Mouse (Mus musculus) midbrain, embryonic 15.5 days (tissue): ENCODE measurements around the gene Dis3. TPM values are rescaled to one million over a fixed set of nuclear protein-coding genes. Genes with fewer than 3 reads are reported as not detected.
"Not testable (repeated sequence)": the region's sequence is repeated elsewhere in the genome, so short reads cannot be mapped to it uniquely, and the experiment has no call there.

Experiments
- ATAC-seq: fragments of 200-750 bp; cut with Nextera tagmentation; replicated peaks from 2 replicates; pipeline ENCODE4 v1.8.0; 2017; ENCODE audit warnings: moderate TSS enrichment
- H3K27ac ChIP-seq: fragments of 300-500 bp; sonication (generic); 2 replicates; pipeline ENCODE4 v1.5.1; 2015; ENCODE audit warnings: mild to moderate bottlenecking, inconsistent platforms
- H3K27me3 ChIP-seq: fragments of 300-500 bp; sonication (generic); replicated peaks from 2 replicates; pipeline ENCODE4 v1.6.1; 2015; ENCODE audit warnings: inconsistent platforms
- H3K36me3 ChIP-seq: fragments of 300-500 bp; sonication (generic); replicated peaks from 2 replicates; pipeline ENCODE4 v1.6.1; 2015; ENCODE audit warnings: inconsistent platforms
- H3K4me1 ChIP-seq: fragments of 300-500 bp; sonication (generic); 2 replicates; pipeline ENCODE4 v1.6.1; 2015; ENCODE audit warnings: inconsistent platforms
- H3K4me2 ChIP-seq: fragments of 300-500 bp; sonication (generic); 2 replicates; pipeline ENCODE4 v1.6.1; 2015; ENCODE audit warnings: inconsistent platforms, mild to moderate bottlenecking, moderate library complexity
- H3K4me3 ChIP-seq: fragments of 300-500 bp; sonication (generic); 2 replicates; pipeline ENCODE4 v1.5.1; 2015; ENCODE audit warnings: mild to moderate bottlenecking, inconsistent platforms
- H3K9ac ChIP-seq: fragments of 300-500 bp; sonication (generic); 2 replicates; pipeline ENCODE4 v1.6.1; 2015; ENCODE audit warnings: mild to moderate bottlenecking, inconsistent platforms
- H3K9me3 ChIP-seq: fragments of 300-500 bp; sonication (generic); 2 replicates; pipeline ENCODE4 v1.6.1; 2016; ENCODE audit warnings: inconsistent platforms
- WGBS: fragments of 180-500 bp; shearing (Covaris S2); methylation state at CpG from one replicate; pipeline ENCODE4 v1.1.7; 2015; ENCODE audit warnings: mixed read lengths; 5-methylcytosine and 5-hydroxymethylcytosine counted together
- polyA plus RNA-seq: library from polyadenylated mRNA; unstranded; fragments of >200 nt; fragmentation: Nextera tagmentation; extraction: Ambion mirVana; gene quantifications from 2 replicates; pipeline ENCODE4 v1.2.1, GENCODE M21; 2015

Dis3 gene
- polyA plus RNA-seq, 1 experiment from 2014 or later: 20.8 TPM

GRCm38 (mm10) chr14:99046782-99047181 lies 52.8 kb downstream of the Dis3 start:
- peak overlapping the region; percentile 81; the same call in 1 of the 2 replicates for H3K27ac ChIP-seq
- peak overlapping the region; percentile 91 for H3K4me2 ChIP-seq
- H3K4me3 ChIP-seq: peak overlapping the region; percentile 97
- peak; percentile 29; the same call in 1 of the 2 replicates for ATAC-seq
- H3K36me3 ChIP-seq: no peaks in the 10 kb centered on the region
- peak overlapping the region; percentile 93 for H3K9ac ChIP-seq
- WGBS: under 1% methylated on average over 15 of the region's 15 CpGs
- no peaks in the 10 kb centered on the region for H3K27me3 ChIP-seq
- no peaks in the 10 kb centered on the region for H3K9me3 ChIP-seq
- peaks cover 24% of the 10 kb centered on the region for H3K4me1 ChIP-seq

- Histone ChIP-seq H3K9me3 (no peaks in the 10 kb centered on the region), H3K4me2 (peak within 1 kb of the TSS; percentile 91), H3K27ac (peak within 1 kb of the TSS; percentile 81), H3K4me1 (peaks cover 25% of the 10 kb centered on the region), H3K27me3 (no peaks in the 10 kb centered on the region), H3K9ac (peak within 1 kb of the TSS; percentile 93), H3K4me3 (peak within 1 kb of the TSS; percentile 97), H3K36me3 (no peaks in the 10 kb centered on the region)
- under 1% methylated on average over 78 of the region's 81 CpGs for WGBS
- peak; percentile 98 for ATAC-seq
Measured at GRCm38 (mm10) chr14:99046031-99046781, 53.4 kb downstream of the Dis3 start, which contains the start of the genes Mzt1 and Bora. TSS of gene Mzt1 (minus strand) at chr14:99046134. TSS of gene Bora (plus strand) at chr14:99046222.

- peak overlapping the region; percentile 91 for H3K4me2 ChIP-seq
- peak overlapping the region; percentile 93 for H3K9ac ChIP-seq
- H3K9me3 ChIP-seq: no peaks in the 10 kb centered on the region
- H3K4me1 ChIP-seq: peaks cover 27% of the 10 kb centered on the region
- no peaks in the 10 kb centered on the region for H3K27me3 ChIP-seq
- ATAC-seq: peak; percentile 46
- WGBS: under 1% methylated on average over 66 of the region's 70 CpGs
- peak overlapping the region; percentile 97 for H3K4me3 ChIP-seq
- no peaks in the 10 kb centered on the region for H3K36me3 ChIP-seq
- peak overlapping the region; percentile 81 for H3K27ac ChIP-seq
Measured at GRCm38 (mm10) chr14:99045378-99046030, 54.1 kb downstream of the Dis3 start.

GRCm38 (mm10) chr14:99044718-99045117 lies 54.9 kb downstream of the Dis3 start:
- H3K27me3 ChIP-seq: no peaks in the 10 kb centered on the region
- peak overlapping the region; percentile 91 for H3K4me2 ChIP-seq
- H3K9ac ChIP-seq: peak overlapping the region; percentile 93
- no peak overlapping the region for H3K27ac ChIP-seq
- no peak for ATAC-seq
- H3K4me3 ChIP-seq: peak overlapping the region; percentile 97
- peaks cover 27% of the 10 kb centered on the region for H3K4me1 ChIP-seq
- no peaks in the 10 kb centered on the region for H3K36me3 ChIP-seq
- no peaks in the 10 kb centered on the region for H3K9me3 ChIP-seq
- WGBS: 5% methylated on average over 5 of the region's 5 CpGs

- 32% methylated on average over 10 of the region's 10 CpGs for WGBS
Measured at GRCm38 (mm10) chr14:99044096-99044495, 55.5 kb downstream of the Dis3 start.

GRCm38 (mm10) chr14:99043499-99043898 lies 56.1 kb downstream of the Dis3 start:
- peaks cover 27% of the 10 kb centered on the region for H3K4me1 ChIP-seq
- H3K27me3 ChIP-seq: no peaks in the 10 kb centered on the region
- no peak overlapping the region for H3K27ac ChIP-seq
- no peak overlapping the region for H3K9ac ChIP-seq
- no peaks in the 10 kb centered on the region for H3K36me3 ChIP-seq
- no peak overlapping the region for H3K4me3 ChIP-seq
- no peak for ATAC-seq
- 42% methylated on average over 1 of the region's 1 CpGs for WGBS
- H3K9me3 ChIP-seq: no peaks in the 10 kb centered on the region
- H3K4me2 ChIP-seq: peak overlapping the region; percentile 91; the same call in 1 of the 2 replicates

More at GRCm38 (mm10) chr14:99044096-99044495, 55.5 kb downstream of the Dis3 start:
- Histone ChIP-seq H3K4me1 (peaks cover 27% of the 10 kb centered on the region), H3K4me2 (peak overlapping the region; percentile 91), H3K9me3 (no peaks in the 10 kb centered on the region), H3K4me3 (peak overlapping the region; percentile 97), H3K36me3 (no peaks in the 10 kb centered on the region), H3K27me3 (no peaks in the 10 kb centered on the region), H3K9ac (peak overlapping the region; percentile 22; the same call in 1 of the 2 replicates), H3K27ac (no peak overlapping the region)
- no peak for ATAC-seq

GRCm38 (mm10) chr14:99041416-99041815 lies 58.2 kb downstream of the Dis3 start:
- 74% methylated on average over 4 of the region's 4 CpGs for WGBS
- no peak overlapping the region for H3K4me3 ChIP-seq
- no peak overlapping the region for H3K27ac ChIP-seq
- peaks cover 21% of the 10 kb centered on the region for H3K4me1 ChIP-seq
- H3K9me3 ChIP-seq: no peaks in the 10 kb centered on the region
- no peaks in the 10 kb centered on the region for H3K27me3 ChIP-seq
- peaks cover 8% of the 10 kb centered on the region for H3K36me3 ChIP-seq
- no peak overlapping the region for H3K4me2 ChIP-seq
- H3K9ac ChIP-seq: no peak overlapping the region
- ATAC-seq: no peak

- WGBS: 49% methylated on average over 5 of the region's 5 CpGs
- Histone ChIP-seq H3K36me3 (peaks cover 12% of the 10 kb centered on the region), H3K4me1 (peaks cover 12% of the 10 kb centered on the region)
- not testable (repeated sequence) for H3K4me3 ChIP-seq, H3K9ac ChIP-seq, ATAC-seq, H3K27me3 ChIP-seq, H3K9me3 ChIP-seq, H3K4me2 ChIP-seq, H3K27ac ChIP-seq
Measured at GRCm38 (mm10) chr14:99039308-99039707, 60.3 kb downstream of the Dis3 start.

GRCm38 (mm10) chr14:99037703-99038102 lies 61.9 kb downstream of the Dis3 start:
- peaks cover 12% of the 10 kb centered on the region for H3K36me3 ChIP-seq
- H3K9ac ChIP-seq: no peak overlapping the region
- H3K27ac ChIP-seq: no peak overlapping the region
- no peak for ATAC-seq
- H3K4me3 ChIP-seq: no peak overlapping the region
- no peaks in the 10 kb centered on the region for H3K9me3 ChIP-seq
- WGBS: 76% methylated on average over 2 of the region's 2 CpGs
- no peaks in the 10 kb centered on the region for H3K27me3 ChIP-seq
- H3K4me1 ChIP-seq: peaks cover 4% of the 10 kb centered on the region
- H3K4me2 ChIP-seq: no peak overlapping the region

- 80% methylated on average over 4 of the region's 4 CpGs for WGBS
- Histone ChIP-seq H3K9ac (no peak overlapping the region), H3K27me3 (no peaks in the 10 kb centered on the region), H3K4me2 (no peak overlapping the region), H3K4me1 (peaks cover under 1% of the 10 kb centered on the region), H3K36me3 (peaks cover 12% of the 10 kb centered on the region), H3K9me3 (no peaks in the 10 kb centered on the region), H3K27ac (no peak overlapping the region), H3K4me3 (no peak overlapping the region)
- no peak for ATAC-seq
Measured at GRCm38 (mm10) chr14:99036039-99036438, 63.5 kb downstream of the Dis3 start.

- not testable (repeated sequence) for H3K27me3 ChIP-seq, H3K4me1 ChIP-seq, ATAC-seq, H3K4me2 ChIP-seq, H3K9ac ChIP-seq, H3K27ac ChIP-seq, H3K4me3 ChIP-seq, H3K9me3 ChIP-seq
- 91% methylated on average over 8 of the region's 8 CpGs for WGBS
- H3K36me3 ChIP-seq: peaks cover 12% of the 10 kb centered on the region
Measured at GRCm38 (mm10) chr14:99034851-99035250, 64.7 kb downstream of the Dis3 start.

- no peaks in the 10 kb centered on the region for H3K27me3 ChIP-seq
- H3K36me3 ChIP-seq: peaks cover 7% of the 10 kb centered on the region; the same call in 1 of the 2 replicates
- no peak overlapping the region for H3K4me3 ChIP-seq
- H3K9ac ChIP-seq: no peak overlapping the region
- no peak for ATAC-seq
- H3K4me1 ChIP-seq: peaks cover 5% of the 10 kb centered on the region; the same call in 1 of the 2 replicates
- H3K9me3 ChIP-seq: no peaks in the 10 kb centered on the region
- no peak overlapping the region for H3K27ac ChIP-seq
- WGBS: 84% methylated on average over 5 of the region's 5 CpGs
- no peak overlapping the region for H3K4me2 ChIP-seq
Measured at GRCm38 (mm10) chr14:99032596-99032995, 67.0 kb downstream of the Dis3 start.
